Mouse (Mus musculus): Measurements from ENCODE around the gene Prr22.
A peak's percentile ranks its signal among the peaks of the same experiment; 100 is the strongest.

Prr22 gene

GRCm38 (mm10) chr17:56761991-56762410 lies 8.0 kb upstream of the Prr22 start:
- DNase-seq: peak; percentile 86

GRCm38 (mm10) chr17:56762769-56763731 lies 7.0 kb upstream of the Prr22 start:
- peak; percentile 83 for DNase-seq

- no peak for DNase-seq
Observed at GRCm38 (mm10) chr17:56763741-56764250, 6.3 kb upstream of the Prr22 start.

GRCm38 (mm10) chr17:56764474-56765354 lies 5.3 kb upstream of the Prr22 start, which contains the start of gene Dus3l:
TSS of gene Dus3l (plus strand) at chr17:56764757.
- peak; percentile 93 for DNase-seq

- DNase-seq: no peak
Observed at GRCm38 (mm10) chr17:56765431-56765830, 4.6 kb upstream of the Prr22 start.

GRCm38 (mm10) chr17:56766631-56767405 lies 3.2 kb upstream of the Prr22 start:
- no peak for DNase-seq

- DNase-seq: no peak
Observed at GRCm38 (mm10) chr17:56767531-56768135, 2.4 kb upstream of the Prr22 start.

- no peak for DNase-seq
Observed at GRCm38 (mm10) chr17:56768941-56769340, 1.1 kb upstream of the Prr22 start.

GRCm38 (mm10) chr17:56777568-56777967 lies 7.5 kb downstream of the Prr22 start:
- DNase-seq: no peak

- no peak for DNase-seq
Observed at GRCm38 (mm10) chr17:56778779-56779362, 8.8 kb downstream of the Prr22 start.

- peak; percentile 81 for DNase-seq
Observed at GRCm38 (mm10) chr17:56780291-56780978, 10.4 kb downstream of the Prr22 start.

GRCm38 (mm10) chr17:56788886-56789285 lies 18.8 kb downstream of the Prr22 start:
- no peak for DNase-seq

GRCm38 (mm10) chr17:56789286-56789685 lies 19.2 kb downstream of the Prr22 start:
- no peak for DNase-seq

GRCm38 (mm10) chr17:56792588-56792987 lies 22.5 kb downstream of the Prr22 start:
- DNase-seq: no peak

- no peak for DNase-seq
Observed at GRCm38 (mm10) chr17:56793614-56794319, 23.7 kb downstream of the Prr22 start.

GRCm38 (mm10) chr17:56799276-56799675 lies 29.2 kb downstream of the Prr22 start:
- no peak for DNase-seq

GRCm38 (mm10) chr17:56802065-56802464 lies 32.0 kb downstream of the Prr22 start:
- no peak for DNase-seq

GRCm38 (mm10) chr17:56804952-56805351 lies 34.9 kb downstream of the Prr22 start:
- no peak for DNase-seq

GRCm38 (mm10) chr17:56805784-56806183 lies 35.7 kb downstream of the Prr22 start:
- no peak for DNase-seq

GRCm38 (mm10) chr17:56808518-56808917 lies 38.5 kb downstream of the Prr22 start:
- peak; percentile 79 for DNase-seq
